Mouse (Mus musculus): Measurements from ENCODE around the gene Thbs3. TPM values are rescaled to one million over a fixed set of nuclear protein-coding genes. Genes with fewer than 3 reads are reported as not detected.

Thbs3 gene
- 1 to 10 TPM in 2 of 3 experiments, under 1 TPM in 1; 0.48 to 3.3 (median 2.7) TPM for polyA plus RNA-seq (2017; shearing (Covaris generic))

- peak; percentile 51 for ATAC-seq
Observed at GRCm38 (mm10) chr3:89214681-89215411, at the start of gene Thbs3. TSS of gene Thbs3 (plus strand) at chr3:89215180.

- ATAC-seq: no peak
Observed at GRCm38 (mm10) chr3:89165268-89165870, 49.6 kb upstream of the Thbs3 start.

GRCm38 (mm10) chr3:89166945-89167344 is 48.0 kb upstream of the Thbs3 start:
- ATAC-seq: no peak

GRCm38 (mm10) chr3:89174844-89175243 is 40.1 kb upstream of the Thbs3 start:
- ATAC-seq: no peak

- no peak for ATAC-seq
Observed at GRCm38 (mm10) chr3:89175544-89175943, 39.4 kb upstream of the Thbs3 start.

GRCm38 (mm10) chr3:89176421-89176820 is 38.6 kb upstream of the Thbs3 start:
- ATAC-seq: no peak

- peak; percentile 98 for ATAC-seq
Observed at GRCm38 (mm10) chr3:89177242-89178106, 37.5 kb upstream of the Thbs3 start, which contains the start of gene Scamp3. TSS of gene Scamp3 (plus strand) at chr3:89177473.

- no peak for ATAC-seq
Observed at GRCm38 (mm10) chr3:89178107-89178385, 36.9 kb upstream of the Thbs3 start.

- ATAC-seq: no peak
Observed at GRCm38 (mm10) chr3:89179056-89179455, 35.9 kb upstream of the Thbs3 start.

GRCm38 (mm10) chr3:89181749-89182500 is 33.1 kb upstream of the Thbs3 start:
- no peak for ATAC-seq

- peak; percentile 9 for ATAC-seq
Observed at GRCm38 (mm10) chr3:89182531-89183057, 32.4 kb upstream of the Thbs3 start.

- ATAC-seq: peak; percentile 60
Observed at GRCm38 (mm10) chr3:89183058-89183958, 31.7 kb upstream of the Thbs3 start, which contains the start of gene Fam189b. TSS of gene Fam189b (plus strand) at chr3:89183143.

- no peak for ATAC-seq
Observed at GRCm38 (mm10) chr3:89183959-89184315, 31.0 kb upstream of the Thbs3 start.

GRCm38 (mm10) chr3:89187197-89187596 is 27.8 kb upstream of the Thbs3 start:
- no peak for ATAC-seq

- peak; percentile 56 for ATAC-seq
Observed at GRCm38 (mm10) chr3:89187690-89188477, 27.1 kb upstream of the Thbs3 start.

- peak; percentile 44 for ATAC-seq
Observed at GRCm38 (mm10) chr3:89188478-89188875, 26.5 kb upstream of the Thbs3 start.

GRCm38 (mm10) chr3:89190436-89190835 is 24.5 kb upstream of the Thbs3 start:
- ATAC-seq: peak; percentile 70

GRCm38 (mm10) chr3:89193351-89193750 is 21.6 kb upstream of the Thbs3 start:
- no peak for ATAC-seq

- ATAC-seq: peak; percentile 39
Observed at GRCm38 (mm10) chr3:89193853-89194252, 21.1 kb upstream of the Thbs3 start.
